Mouse (Mus musculus): ENCODE data around the gene Scaf11.

Scaf11 gene

DNA sequence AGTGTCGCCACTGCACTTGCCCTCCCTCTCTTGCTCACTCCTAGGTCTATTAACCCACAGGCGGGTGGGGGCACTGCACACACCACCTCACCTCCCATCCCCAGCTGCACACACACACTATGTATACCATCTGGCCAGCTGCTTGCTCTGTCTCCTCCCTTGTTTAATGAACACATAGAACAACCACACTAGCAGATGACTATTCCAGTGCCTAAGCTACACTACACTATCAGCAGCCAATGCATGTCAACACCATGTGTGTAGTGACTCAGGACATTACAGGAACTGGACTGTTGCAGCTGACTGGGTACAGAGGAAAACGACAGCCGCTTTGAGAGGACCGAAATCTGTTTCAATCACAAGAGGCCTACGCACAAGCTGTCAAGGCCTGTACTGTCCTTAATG lies 51.9 kb downstream of the Scaf11 start:
- in situ Hi-C loops (cut with MboI; ENCODE audit: unreplicated experiment in 2 of 2), result no loop called here

DNA sequence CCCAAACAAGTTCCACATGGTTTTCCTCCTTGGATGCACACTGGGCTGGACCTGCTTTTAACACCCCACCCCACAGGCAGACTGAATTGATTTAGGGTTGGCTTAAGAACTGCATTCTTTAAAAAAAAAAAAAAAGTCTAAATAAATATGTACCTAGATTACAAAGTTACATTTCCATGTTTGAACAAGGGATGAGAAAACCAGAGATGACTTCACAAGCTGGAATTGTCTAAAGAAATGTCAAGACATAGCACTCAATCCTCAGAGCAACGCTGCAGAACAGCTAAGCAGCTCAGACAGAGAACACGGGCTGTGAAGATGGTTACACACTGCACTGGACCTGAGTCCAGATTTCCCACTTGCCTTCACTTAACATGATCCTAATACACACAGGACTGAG lies 53.5 kb downstream of the Scaf11 start:
- in situ Hi-C loops (cut with MboI; ENCODE audit: unreplicated experiment in 2 of 2), result no loop called here

- in situ Hi-C loops (cut with MboI; ENCODE audit: unreplicated experiment in 2 of 2), result no loop called here
These were observed 54.4 kb downstream of the Scaf11 start for GRCm38 (mm10) chr15:96406253-96406652.

- in situ Hi-C loops (cut with MboI; ENCODE audit: unreplicated experiment in 2 of 2), result no loop called here
These were observed 55.1 kb downstream of the Scaf11 start for GRCm38 (mm10) chr15:96405548-96405947.

GRCm38 (mm10) chr15:96398333-96398732 lies 62.3 kb downstream of the Scaf11 start:
- in situ Hi-C loops (cut with MboI; ENCODE audit: unreplicated experiment in 2 of 2), result loop anchor here (25.0 kb wide), 1 partner anchor 636 kb away; no protein-coding TSS in a partner anchor

GRCm38 (mm10) chr15:96396641-96397344 lies 63.9 kb downstream of the Scaf11 start:
- in situ Hi-C loops (cut with MboI; ENCODE audit: unreplicated experiment in 2 of 2), result loop anchor here (25.0 kb wide), 1 partner anchor 634 kb away; no protein-coding TSS in a partner anchor

DNA sequence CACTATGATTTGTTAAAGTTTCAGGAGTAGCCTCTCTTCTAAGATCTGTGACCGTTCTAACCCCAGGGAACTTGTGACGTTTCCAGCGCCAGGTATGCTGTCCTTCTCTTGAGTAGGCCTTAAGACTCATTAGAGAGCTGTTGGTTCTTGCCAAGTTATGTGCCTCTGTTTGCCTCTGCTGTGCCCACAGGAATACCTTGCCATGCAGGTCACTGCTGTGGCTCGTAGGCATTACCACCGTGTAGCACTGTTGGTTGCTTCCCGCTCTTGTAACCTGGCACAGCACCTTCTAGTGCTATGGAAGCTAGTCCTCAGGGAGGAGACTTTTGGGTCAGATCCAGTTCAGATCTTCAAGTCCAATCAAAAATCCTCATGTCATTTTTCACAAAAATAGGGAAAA lies 65.6 kb downstream of the Scaf11 start:
- in situ Hi-C loops (cut with MboI; ENCODE audit: unreplicated experiment in 2 of 2), result loop anchor here (25.0 kb wide), 1 partner anchor 633 kb away; no protein-coding TSS in a partner anchor

DNA sequence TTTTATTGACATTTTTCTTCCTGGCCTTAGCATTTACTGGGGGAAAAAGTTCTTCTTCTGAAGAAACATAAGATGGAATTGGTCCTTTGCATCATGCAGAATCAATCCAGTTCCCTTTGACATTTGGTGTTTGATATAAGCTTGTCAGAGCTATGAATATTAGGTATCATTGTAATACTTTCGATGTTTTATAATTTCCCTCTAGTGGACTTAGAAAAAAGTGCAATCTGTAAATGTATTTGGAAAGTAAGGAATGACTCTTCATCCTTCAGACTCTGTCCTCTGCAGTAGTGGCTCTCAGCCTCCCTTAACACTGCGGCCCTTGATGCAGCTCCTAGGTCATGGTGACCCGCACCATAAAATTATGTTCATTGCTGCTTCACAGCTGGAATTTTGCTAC lies 67.8 kb downstream of the Scaf11 start:
- in situ Hi-C loops (cut with MboI; ENCODE audit: unreplicated experiment in 2 of 2), result loop anchor here (25.0 kb wide), 1 partner anchor 631 kb away; no protein-coding TSS in a partner anchor

- in situ Hi-C loops (cut with MboI; ENCODE audit: unreplicated experiment in 2 of 2), result loop anchor here (25.0 kb wide), 1 partner anchor 626 kb away; no protein-coding TSS in a partner anchor
These were observed 72.1 kb downstream of the Scaf11 start for GRCm38 (mm10) chr15:96388565-96388964.

DNA sequence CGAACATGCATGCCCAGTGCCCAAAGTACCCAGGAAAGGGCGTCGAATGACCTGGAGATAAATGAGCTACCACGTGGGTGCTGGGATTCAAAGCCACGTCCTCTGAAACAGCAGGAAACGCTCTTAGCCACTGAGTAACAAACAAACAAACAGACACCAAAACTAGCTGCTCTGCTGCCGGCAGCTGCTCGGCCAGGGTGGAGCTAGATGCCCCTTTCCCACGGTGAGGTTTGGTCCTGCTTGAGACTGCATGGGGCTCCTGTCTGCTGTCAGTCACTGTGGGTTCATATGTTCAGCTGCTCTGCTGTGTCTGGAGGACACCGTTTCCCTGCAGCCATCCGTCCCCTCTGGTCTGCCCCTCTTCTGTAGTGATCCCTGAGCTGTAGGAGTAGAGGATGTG lies 78.4 kb downstream of the Scaf11 start:
- in situ Hi-C loops (cut with MboI; ENCODE audit: unreplicated experiment in 2 of 2), result loop anchor here (25.0 kb wide), 1 partner anchor 620 kb away; no protein-coding TSS in a partner anchor

- in situ Hi-C loops (cut with MboI; ENCODE audit: unreplicated experiment in 2 of 2), result loop anchor here (25.0 kb wide), 1 partner anchor 615 kb away; no protein-coding TSS in a partner anchor
These were observed 82.9 kb downstream of the Scaf11 start for GRCm38 (mm10) chr15:96377701-96378100.

GRCm38 (mm10) chr15:96377263-96377662 lies 83.4 kb downstream of the Scaf11 start:
- in situ Hi-C loops (cut with MboI; ENCODE audit: unreplicated experiment in 2 of 2), result loop anchor here (25.0 kb wide), 1 partner anchor 615 kb away; no protein-coding TSS in a partner anchor

DNA sequence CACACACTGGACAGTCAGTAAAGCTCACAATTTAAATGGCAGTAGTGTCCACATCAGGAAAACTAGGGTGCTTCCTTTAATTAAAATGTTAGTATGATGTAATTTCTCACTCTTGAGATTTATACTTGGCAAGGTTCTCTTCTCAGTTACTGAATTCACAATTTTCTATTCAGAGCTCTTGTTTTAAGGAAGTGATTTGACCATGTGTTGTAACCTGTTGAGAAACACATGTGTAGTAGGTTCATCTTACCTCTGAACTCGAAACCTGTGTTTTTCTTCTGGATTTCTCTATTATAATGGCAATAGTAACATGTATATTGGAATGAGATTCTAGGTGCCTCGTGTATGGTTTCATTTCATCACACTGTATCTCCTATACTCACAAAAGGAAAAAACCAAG lies 84.4 kb downstream of the Scaf11 start:
- in situ Hi-C loops (cut with MboI; ENCODE audit: unreplicated experiment in 2 of 2), result loop anchor here (25.0 kb wide), 1 partner anchor 614 kb away; no protein-coding TSS in a partner anchor

DNA sequence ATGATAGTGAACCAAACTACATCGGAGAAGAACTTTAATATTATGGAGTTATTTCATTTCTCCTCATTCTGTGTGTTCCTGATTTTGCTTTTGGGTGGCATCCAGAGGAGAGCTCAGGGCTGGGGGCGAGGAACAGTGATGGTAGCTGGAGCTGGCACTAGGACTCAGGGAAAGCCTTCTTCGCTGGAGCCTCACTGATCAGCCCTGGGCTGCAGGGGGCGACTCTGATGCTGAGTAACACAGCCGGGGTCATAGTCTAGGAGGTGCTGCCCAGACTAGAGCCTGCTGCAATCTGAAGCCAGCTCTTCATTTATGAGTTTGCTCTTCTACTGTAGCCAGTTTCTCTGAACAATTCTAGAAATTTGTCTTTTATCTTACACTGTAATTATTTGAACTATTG lies 87.5 kb downstream of the Scaf11 start:
- in situ Hi-C loops (cut with MboI; ENCODE audit: unreplicated experiment in 2 of 2), result no loop called here

- in situ Hi-C loops (cut with MboI; ENCODE audit: unreplicated experiment in 2 of 2), result no loop called here
These were observed 88.0 kb downstream of the Scaf11 start for GRCm38 (mm10) chr15:96372628-96373027.

GRCm38 (mm10) chr15:96371311-96371710 lies 89.3 kb downstream of the Scaf11 start:
- in situ Hi-C loops (cut with MboI; ENCODE audit: unreplicated experiment in 2 of 2), result no loop called here

DNA sequence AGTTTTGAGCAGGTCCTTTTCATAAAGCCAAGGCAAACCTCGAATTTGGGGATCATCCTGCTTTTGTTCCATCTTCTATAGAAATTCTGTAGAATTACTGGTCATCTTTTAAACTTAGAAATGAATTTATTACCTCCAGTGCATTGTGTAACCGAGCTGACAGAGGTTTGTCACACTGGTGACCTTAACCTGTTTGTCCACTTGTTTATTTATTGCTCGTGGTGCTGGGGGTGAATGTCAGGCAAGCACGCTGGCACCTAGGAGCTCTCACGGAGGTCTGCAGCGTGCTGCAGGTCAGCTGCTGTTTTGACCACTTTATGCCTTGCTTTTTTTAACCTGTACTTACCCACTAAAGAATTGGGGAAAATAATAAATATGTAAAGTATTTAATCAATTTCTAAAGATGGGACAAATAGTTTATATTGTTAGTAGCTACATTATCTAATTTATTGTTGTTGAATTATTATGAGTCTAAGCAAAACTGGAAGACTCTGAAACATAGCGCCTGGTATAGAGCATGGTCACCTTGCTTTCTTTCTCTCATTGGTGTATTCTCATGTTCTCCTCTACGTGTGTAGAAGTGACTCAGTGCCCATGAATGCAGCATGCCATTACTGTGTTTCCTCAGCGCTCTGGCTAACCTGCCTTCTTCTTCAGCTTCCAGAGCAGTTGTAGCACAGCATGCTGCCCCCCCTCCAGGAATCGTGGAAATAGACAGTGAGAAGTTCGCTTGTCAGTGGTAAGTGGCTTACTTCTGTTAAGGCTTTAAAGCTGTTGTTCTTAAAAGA lies 94.3 kb downstream of the Scaf11 start:
- in situ Hi-C loops (cut with MboI; ENCODE audit: unreplicated experiment in 2 of 2), result no loop called here

DNA sequence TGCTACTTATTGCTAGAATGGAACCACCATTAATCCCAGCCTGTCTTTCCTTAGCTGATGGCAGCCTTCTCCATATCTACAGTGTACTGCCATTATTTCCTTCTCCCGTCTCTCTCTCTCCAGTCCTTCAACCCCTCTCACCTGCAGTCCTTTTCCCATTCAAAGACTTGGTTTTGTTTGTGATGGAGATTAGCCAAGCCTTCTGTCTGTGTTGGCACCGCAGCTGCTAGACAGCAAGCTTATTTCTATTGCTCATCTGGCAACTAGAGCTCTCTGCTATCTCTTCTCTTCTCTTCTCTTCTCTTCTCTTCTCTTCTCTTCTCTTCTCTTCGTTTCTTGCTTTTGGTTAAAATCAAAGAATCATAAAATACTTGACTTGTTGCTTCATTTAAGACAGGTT lies 95.3 kb downstream of the Scaf11 start:
- in situ Hi-C loops (cut with MboI; ENCODE audit: unreplicated experiment in 2 of 2), result no loop called here

All from v-Abl transformed pro-B cells (cell line).